Mouse (Mus musculus) G1E (cell line): ENCODE measurements around the gene Stub1. TPM values are rescaled to one million over a fixed set of nuclear protein-coding genes. Genes with fewer than 3 reads are reported as not detected.

Experiments
- ATAC-seq: 2 replicates; pipeline ENCODE4 v1.8.0; 2016; ENCODE audit warnings: mild to moderate bottlenecking; ENCODE audit not compliant: insufficient number of reproducible peaks, poor library complexity, low FRiP score, severe bottlenecking; ENCODE audit errors: extremely low read depth
- DNase-seq: peaks from one replicate; pipeline ENCODE4 v3.0.0; 2012; ENCODE audit warnings: low spot score
- H3K27me3 ChIP-seq: 2 replicates; pipeline ENCODE4 v1.6.1; 2012; ENCODE audit warnings: mild to moderate bottlenecking, low read length, inconsistent platforms; ENCODE audit not compliant: insufficient read depth
- H3K36me3 ChIP-seq: replicated peaks from 2 replicates; pipeline ENCODE3; 2012; ENCODE audit warnings: mild to moderate bottlenecking, inconsistent platforms
- H3K4me1 ChIP-seq: 2 replicates; pipeline ENCODE4 v1.6.1; 2012; ENCODE audit warnings: low read depth, low read length, inconsistent platforms, mixed read lengths; ENCODE audit not compliant: insufficient read depth
- H3K4me3 ChIP-seq: 2 replicates; pipeline ENCODE4 v1.5.1; 2012; ENCODE audit warnings: low read depth, mild to moderate bottlenecking, inconsistent platforms, low read length, moderate library complexity, mixed read lengths
- H3K9me3 ChIP-seq: replicated peaks from 2 replicates; pipeline ENCODE4 v1.6.1; 2012; ENCODE audit warnings: inconsistent platforms
- CTCF ChIP-seq: IDR thresholded peaks from 2 replicates; pipeline ENCODE4 v1.5.1; 2012; ENCODE audit warnings: low read depth, low read length, inconsistent platforms, mixed read lengths
- GATA1 ChIP-seq: IDR thresholded peaks from 2 replicates; pipeline ENCODE4 v1.6.1; 2012; ENCODE audit warnings: borderline replicate concordance, low read length, inconsistent platforms, mixed read lengths
- GATA2 ChIP-seq: IDR thresholded peaks from 2 replicates; pipeline ENCODE4 v1.6.1; 2012; ENCODE audit warnings: low read depth, low read length, inconsistent platforms, borderline replicate concordance
- POLR2AphosphoS5 ChIP-seq: IDR thresholded peaks from 2 replicates; pipeline ENCODE4 v1.6.1; 2012; ENCODE audit warnings: low read depth, low read length, inconsistent platforms; ENCODE audit not compliant: insufficient replicate concordance
- TAL1 ChIP-seq: conservative IDR thresholded peaks from 2 replicates; pipeline ENCODE4 v1.6.1; 2012; ENCODE audit warnings: low read depth, low read length, inconsistent platforms, mixed read lengths
- polyA plus RNA-seq: library from polyadenylated mRNA; stranded (reverse); fragments of >175 nt; gene quantifications from 2 replicates; pipeline ENCODE4 v1.2.3, GENCODE M21; 2012
- total RNA-seq, 2 experiments: library from RNA; stranded (forward) in 1 of 2; stranded (reverse) in 1 of 2; fragments of 200-1000 nt in 1 of 2; fragments of >200 nt in 1 of 2; fragmentation: Nextera tagmentation in 1 of 2; gene quantifications; 2 replicates each; pipeline ENCODE4 v1.2.3; 2014 to 2017

Stub1 gene
- total and polyA plus RNA-seq, 3 experiments, result 30.1 to 90.8 (median 81.7) TPM

DNA sequence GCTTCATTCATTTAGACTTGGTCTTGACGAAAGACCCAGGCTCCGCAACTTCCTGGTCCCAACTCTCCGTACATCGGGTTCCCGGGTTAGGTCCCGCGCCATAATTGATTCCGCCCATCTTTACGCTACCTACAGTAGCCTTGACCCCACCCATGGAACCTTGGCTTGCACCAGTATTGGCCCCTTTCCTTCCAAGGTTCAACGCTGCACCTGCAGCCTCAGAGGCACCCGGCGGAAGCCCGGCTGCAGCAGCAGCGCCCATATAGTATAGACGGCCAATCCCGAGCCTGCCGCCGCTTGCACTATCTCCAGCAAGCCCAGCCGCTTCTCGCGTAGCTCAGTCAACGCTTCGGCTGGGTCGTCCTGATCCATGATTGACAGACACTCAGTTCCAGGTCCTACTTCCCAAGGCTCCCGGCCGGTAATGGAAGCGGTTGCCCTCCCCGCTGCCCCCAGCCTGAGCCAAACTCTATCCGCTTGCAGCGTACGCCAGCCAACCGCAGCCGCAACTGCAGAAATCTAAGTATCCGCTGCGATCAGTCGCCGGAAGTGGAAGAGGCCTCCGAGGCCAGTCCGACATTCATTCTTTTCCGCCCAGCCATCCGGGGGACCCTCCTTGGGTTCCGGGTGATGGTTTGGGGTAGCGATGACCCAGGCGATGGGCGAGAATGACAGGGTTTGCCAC lies 41.2 kb downstream of the Stub1 start:
- peak; percentile 30 for ATAC-seq
- Histone ChIP-seq H3K4me3 (peak overlapping the region; percentile 80), H3K36me3 (peaks cover 75% of the 10 kb centered on the region), H3K9me3 (no peaks in the 10 kb centered on the region), H3K4me1 (peaks cover 59% of the 10 kb centered on the region), H3K27me3 (no peaks in the 10 kb centered on the region)
- DNase-seq, result peak; percentile 71
- no peak for TF ChIP-seq CTCF

DNA sequence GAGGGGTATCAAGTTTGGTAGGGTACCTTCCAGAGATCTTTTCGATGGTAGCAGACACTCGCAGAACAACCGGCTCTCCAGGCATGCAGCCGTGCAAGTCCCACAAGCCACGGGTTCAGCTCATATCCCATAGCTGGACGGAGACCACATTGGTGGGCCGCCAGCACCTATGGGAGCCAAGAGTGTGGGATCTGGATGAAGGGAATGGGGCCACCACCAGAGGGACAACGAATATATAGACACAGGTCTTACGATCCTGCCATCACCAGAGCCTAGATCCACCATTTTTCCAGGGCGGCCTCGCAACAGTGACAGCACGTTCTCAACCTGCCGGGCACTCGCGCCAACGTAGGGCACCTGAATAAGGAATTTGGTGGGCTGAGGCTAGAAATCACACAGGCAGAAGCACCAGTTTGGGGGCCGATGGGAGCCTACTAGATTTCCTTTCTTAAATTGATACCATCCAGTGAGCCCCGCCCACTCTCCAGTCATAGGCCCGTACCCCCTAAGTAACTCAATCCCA lies 41.8 kb downstream of the Stub1 start:
- no peaks in the 10 kb centered on the region for H3K9me3 ChIP-seq
- DNase-seq, result no peak
- H3K4me3 ChIP-seq, result peak overlapping the region; percentile 80
- H3K36me3 ChIP-seq, result peaks cover 81% of the 10 kb centered on the region
- no peak for ATAC-seq
- H3K27me3 ChIP-seq, result no peaks in the 10 kb centered on the region
- peaks cover 61% of the 10 kb centered on the region for H3K4me1 ChIP-seq
- TF ChIP-seq GATA2 (no peak), POLR2AphosphoS5 (no peak), CTCF (no peak), GATA1 (no peak), TAL1 (no peak)

DNA sequence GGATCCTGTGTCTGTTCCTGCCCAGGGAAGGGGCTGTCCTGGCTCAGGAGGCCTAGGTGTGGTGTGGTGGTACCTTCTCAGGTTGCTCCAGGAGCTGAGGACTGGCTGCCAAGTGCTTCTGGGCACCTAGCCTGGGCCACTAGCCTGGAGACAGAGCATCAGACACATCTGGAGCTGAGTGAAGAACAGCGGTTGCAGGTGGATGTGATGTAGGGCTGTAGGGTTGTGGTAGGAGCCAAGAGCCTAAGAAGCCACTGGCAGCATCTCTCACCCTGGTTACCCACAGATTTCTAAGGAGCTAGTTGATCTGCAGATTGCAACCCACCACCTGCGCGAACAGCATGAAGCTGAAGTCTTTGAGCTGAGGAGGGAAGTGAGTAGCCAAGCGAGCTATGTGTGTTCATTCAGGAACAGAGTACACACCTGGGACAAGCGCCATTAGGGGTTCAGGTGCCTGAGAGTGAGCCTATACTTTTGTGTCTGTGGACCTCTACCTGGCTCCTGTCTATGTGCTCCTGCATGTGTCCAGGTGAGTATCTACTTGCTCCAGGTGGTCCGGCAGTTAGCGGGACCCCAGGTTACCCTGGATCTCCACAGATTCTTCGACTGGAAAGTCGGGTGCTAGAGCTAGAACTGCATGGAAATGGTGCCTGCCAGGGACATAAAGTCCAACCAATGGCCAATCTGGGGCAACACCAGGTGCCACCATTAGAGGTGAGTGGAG lies 46.3 kb downstream of the Stub1 start:
- H3K4me3 ChIP-seq, result no peak overlapping the region
- H3K27me3 ChIP-seq, result no peaks in the 10 kb centered on the region
- peaks cover 49% of the 10 kb centered on the region for H3K4me1 ChIP-seq
- no peak for DNase-seq
- TF ChIP-seq CTCF, result no peak
- TF ChIP-seq GATA2, result no peak
- no peak for TF ChIP-seq POLR2AphosphoS5
- TF ChIP-seq TAL1, result no peak
- TF ChIP-seq GATA1, result no peak
- no peak for ATAC-seq
- no peaks in the 10 kb centered on the region for H3K9me3 ChIP-seq
- H3K36me3 ChIP-seq, result peaks cover 78% of the 10 kb centered on the region

DNA sequence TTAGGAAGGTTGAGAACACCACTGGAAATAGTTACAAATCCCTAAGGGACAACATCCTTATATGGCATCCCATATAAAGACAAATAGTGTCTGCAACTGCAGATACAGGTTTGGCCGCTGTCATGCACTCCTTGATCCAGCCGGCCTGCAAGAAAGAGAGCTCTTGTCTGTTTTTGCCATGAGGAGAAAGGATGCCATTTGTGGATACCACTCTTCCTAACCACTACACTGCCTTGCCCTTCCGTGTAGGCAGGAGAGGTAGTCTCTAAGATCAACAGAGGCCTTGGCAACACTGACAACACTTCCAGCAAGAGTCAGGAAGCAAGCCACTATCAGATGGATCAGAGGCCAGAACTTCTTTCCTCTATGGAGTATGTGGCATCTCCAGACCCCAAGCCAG lies 46.9 kb downstream of the Stub1 start, which contains the start of gene Ccdc78:
TSS of gene Ccdc78 (plus strand) at position 301 of the 400 bp plus-strand sequence.
- Histone ChIP-seq H3K9me3 (no peaks in the 10 kb centered on the region), H3K4me1 (peaks cover 46% of the 10 kb centered on the region), H3K27me3 (no peaks in the 10 kb centered on the region), H3K36me3 (peaks cover 83% of the 10 kb centered on the region), H3K4me3 (peak within 1 kb of the TSS; percentile 79)
- DNase-seq (no peak), ATAC-seq (no peak)
- TF ChIP-seq GATA1 (no peak), TAL1 (no peak), POLR2AphosphoS5 (no peak), GATA2 (no peak), CTCF (no peak)

DNA sequence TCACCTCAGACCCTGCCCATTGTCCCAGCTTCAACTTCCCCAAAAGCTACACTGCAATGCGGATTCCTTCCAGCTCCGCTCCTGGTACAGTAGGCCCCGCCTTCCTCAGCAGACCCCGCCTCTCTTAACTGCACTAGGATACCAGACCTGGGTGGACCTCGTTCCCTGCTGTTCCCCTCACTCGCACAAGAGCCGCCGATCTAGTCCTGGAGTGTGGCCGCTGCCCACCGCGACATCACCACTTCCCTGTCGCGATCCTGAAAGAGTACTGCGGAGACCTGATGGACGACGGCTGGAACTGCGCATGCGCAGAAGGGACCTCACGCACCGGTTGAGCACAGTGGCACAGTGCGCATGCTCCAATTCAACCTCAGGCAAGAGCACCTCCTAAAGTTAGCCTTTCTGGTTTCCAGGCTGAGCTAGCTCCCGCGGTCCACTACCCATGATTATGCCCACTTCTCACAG lies 47.9 kb downstream of the Stub1 start, which contains the start of gene Haghl:
TSS of gene Haghl (minus strand) at position 393 of the 465 bp plus-strand sequence.
- peak within 1 kb of the TSS; percentile 79 for H3K4me3 ChIP-seq
- ATAC-seq (peak; percentile 72), DNase-seq (peak; percentile 92)
- no peaks in the 10 kb centered on the region for H3K27me3 ChIP-seq
- H3K9me3 ChIP-seq, result no peaks in the 10 kb centered on the region
- no peak for TF ChIP-seq TAL1
- TF ChIP-seq GATA2, result no peak
- TF ChIP-seq GATA1, result no peak
- TF ChIP-seq POLR2AphosphoS5, result no peak
- TF ChIP-seq CTCF, result no peak
- H3K4me1 ChIP-seq, result peaks cover 37% of the 10 kb centered on the region
- peaks cover 84% of the 10 kb centered on the region for H3K36me3 ChIP-seq
